Mouse (Mus musculus): ENCODE results near the gene Dicer1.

- no peak for TF ChIP-seq HCFC1 (IDR thresholded peaks at IDR 0.05; ENCODE audit: low read depth, low read length)
- no peak for TF ChIP-seq USF1 (IDR thresholded peaks at IDR 0.05; ENCODE audit: low read depth, low read length)
These were observed 101.1 kb downstream of the Dicer1 start for GRCm38 (mm10) chr12:104650510-104651260.

Measured in MEL (cell line).